In the genomic region with DNA sequence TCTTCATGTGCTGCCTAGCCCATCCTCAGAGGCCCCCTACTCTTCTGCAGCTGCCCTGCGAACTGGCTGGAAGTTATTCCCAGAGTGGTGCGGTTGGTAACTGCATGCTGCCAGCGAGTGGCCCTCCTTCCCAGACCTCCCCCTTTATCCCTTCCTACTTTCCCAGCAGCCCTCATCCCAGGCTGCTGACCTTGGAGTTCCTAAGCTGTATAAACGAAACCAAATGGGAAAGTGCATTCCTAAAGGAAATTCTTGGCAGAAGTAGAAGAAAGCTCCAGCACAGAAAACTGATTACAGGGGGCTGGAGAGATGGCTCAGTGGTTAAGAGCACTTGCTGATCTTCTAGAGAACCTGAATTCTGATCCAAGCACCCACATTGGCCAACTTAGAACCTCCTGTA, we compare ENCODE assay signal across 11 mouse cellular contexts. TPM values are rescaled to one million over a fixed set of nuclear protein-coding genes. Genes with fewer than 3 reads are reported as not detected.
A peak's percentile ranks its signal among the peaks of the same experiment; 100 is the strongest.
DNase-seq lines count a peak whose midpoint lies in the region; TF ChIP-seq lines count a peak whose summit lies in the region.
"Had no signal": no experiment of that assay in that cellular context is flagged by ENCODE, and none has a peak within 500 bp of the region (broad histone marks: within the 10 kb centered on the region; RNA-seq: fewer than 3 reads in every experiment).

No protein-coding gene starts in this region.

- peaks cover 3% of the 10 kb centered on the region; the same call in 1 of the 2 replicates for H3K4me1 ChIP-seq in kidney, adult 2 months (ENCODE audit: control insufficient read depth, insufficient read depth, low read length)
- peaks cover 23% of the 10 kb centered on the region for H3K4me1 ChIP-seq in midbrain, embryonic 10.5 days

- H3K27ac ChIP-seq in kidney, adult 2 months (ENCODE audit: insufficient read depth, low read depth, low read length), result 0 out of 2 replicates have a peak overlapping the region, but pooled peaks have one; percentile 55
- no peak overlapping the region for H3K27ac ChIP-seq in midbrain, embryonic 10.5 days (replicated peaks)
- H3K27ac ChIP-seq: neural tube, embryonic 12.5 days had no signal

- TF ChIP-seq POLR2A in kidney, adult 2 months (IDR thresholded peaks at IDR 0.05; ENCODE audit: low read depth, low read length), result no peak

- DNase-seq in kidney, adult 2 months, result peak; percentile 41
- DNase-seq in kidney, adult 8-10 months, result no peak
- DNase-seq in 3T3-L1 (ENCODE audit: low read depth, low spot score), result peak; percentile 89
- peak; percentile 62 for DNase-seq in adrenal gland, postnatal 14 days
- peak; percentile 4 for DNase-seq in lung, postnatal 14 days
- no peak for DNase-seq in thymus, adult 18-20 months
- no peak for DNase-seq in midbrain, embryonic 10.5 days (ENCODE audit: low spot score)
- no peak for DNase-seq in cerebellum, adult 11-12 months
- DNase-seq: cerebellum, postnatal 10 days; thymus, postnatal 25 days had no signal

- no peak for TF ChIP-seq CTCF in kidney, adult 2 months (conservative IDR thresholded peaks at IDR 0.05; ENCODE audit: insufficient read depth, insufficient read length, low read depth, low read length)

- no peaks in the 10 kb centered on the region for H3K9me3 ChIP-seq in midbrain, embryonic 10.5 days (replicated peaks)
- H3K9me3 ChIP-seq: neural tube, embryonic 12.5 days had no signal

- no peaks in the 10 kb centered on the region for H3K36me3 ChIP-seq in kidney, adult 2 months (ENCODE audit: control insufficient read depth, insufficient read depth, low read length)
- H3K36me3 ChIP-seq in midbrain, embryonic 10.5 days, result 0 out of 2 replicates have a peak, but pooled peaks cover 8% of the 10 kb centered on the region
- H3K36me3 ChIP-seq: neural tube, embryonic 12.5 days had no signal

- no peaks in the 10 kb centered on the region for H3K27me3 ChIP-seq in kidney, adult 2 months (replicated peaks; ENCODE audit: control insufficient read depth, insufficient read depth, low read length)
- H3K27me3 ChIP-seq in midbrain, embryonic 10.5 days (ENCODE audit: low read depth, poor library complexity, severe bottlenecking), result peaks cover 14% of the 10 kb centered on the region
- H3K27me3 ChIP-seq: neural tube, embryonic 12.5 days had no signal

- H3K4me3 ChIP-seq in kidney, adult 2 months (ENCODE audit: insufficient read depth, low read depth, low read length), result no peak overlapping the region
- H3K4me3 ChIP-seq in midbrain, embryonic 10.5 days, result no peak overlapping the region
- H3K4me3 ChIP-seq: neural tube, embryonic 12.5 days had no signal

- WGBS in kidney, adult 2 months, result 42% methylated on average over 4 of the region's 4 CpGs
- 76% methylated on average over 4 of the region's 4 CpGs for WGBS in midbrain, embryonic 10.5 days

RNA-seq across cellular contexts. Expression of gene Kctd7, which starts 2.6 kb away (rescaled TPM):
- polyA plus RNA-seq in kidney, adult 2 months (2012; rRNA removed), result 2.4 and 4.3 TPM in 2 replicates
- total RNA-seq in adrenal gland, postnatal 14 days (2021), result 8.7 and 10.0 TPM in 2 replicates
- polyA plus RNA-seq in midbrain, embryonic 10.5 days (2016; fragmentation: Nextera tagmentation; extraction: Ambion mirVana), result 6.3 and 7.2 TPM in 2 replicates

RNA-seq across cellular contexts. Expression of gene Rabgef1, which starts 29.6 kb away (rescaled TPM):
- polyA plus RNA-seq in kidney, adult 2 months (2012; rRNA removed), result 18.4 and 20.9 TPM in 2 replicates
- total RNA-seq in adrenal gland, postnatal 14 days (2021), result 40.6 and 42.7 TPM in 2 replicates
- polyA plus RNA-seq in midbrain, embryonic 10.5 days (2016; fragmentation: Nextera tagmentation; extraction: Ambion mirVana), result 25.0 and 28.4 TPM in 2 replicates

Comparison
In these comparisons a context has a peak if more than half of its experiments do, and no peak if none do; other contexts are left out.
1. DNase-seq: peak in kidney, adult 2 months (single experiment), 3T3-L1 (single experiment), adrenal gland, postnatal 14 days (single experiment) and lung, postnatal 14 days (single experiment); none in kidney, adult 8-10 months (0 of 2), thymus, adult 18-20 months (0 of 2), midbrain, embryonic 10.5 days (single experiment) and cerebellum, adult 11-12 months (single experiment).